Mouse (Mus musculus): Measurements from ENCODE around the gene Pafah1b3. TPM values are rescaled to one million over a fixed set of nuclear protein-coding genes. Genes with fewer than 3 reads are reported as not detected.

Pafah1b3 gene
- polyA plus RNA-seq, 2 experiments: 234 to 266 TPM

- H3K9me3 ChIP-seq (ENCODE audit: control insufficient read depth, low read length): no peaks in the 10 kb centered on the region
- no peak overlapping the region for H3K4me3 ChIP-seq (replicated peaks; ENCODE audit: low read length)
- no peak overlapping the region for H3K4me2 ChIP-seq (replicated peaks; ENCODE audit: low read depth, low read length, severe bottlenecking)
- H3K27me3 ChIP-seq (ENCODE audit: control insufficient read depth, insufficient read depth, low read length): no peaks in the 10 kb centered on the region
- H3K27ac ChIP-seq (replicated peaks; ENCODE audit: low read depth, low read length): no peak overlapping the region
- no peaks in the 10 kb centered on the region for H3K4me1 ChIP-seq (ENCODE audit: control insufficient read depth, insufficient read depth, low read length)
- ATAC-seq (ENCODE audit: low FRiP score, low read depth) (no peak), DNase-seq (ENCODE audit: low spot score) (no peak)
- H3K36me3 ChIP-seq (ENCODE audit: control insufficient read depth, insufficient read depth, low read length): peaks cover 100% of the 10 kb centered on the region
- WGBS: 94% methylated on average over 3 of the region's 3 CpGs
- no peak for TF ChIP-seq POLR2A (IDR thresholded peaks at IDR 0.05; ENCODE audit: borderline replicate concordance, extremely low read depth, insufficient read depth, insufficient read length)
- H3K9ac ChIP-seq (ENCODE audit: low read depth, low read length, severe bottlenecking): no peak overlapping the region
These were observed 7.9 kb downstream of the Pafah1b3 start for GRCm38 (mm10) chr7:25289925-25290324.

DNA sequence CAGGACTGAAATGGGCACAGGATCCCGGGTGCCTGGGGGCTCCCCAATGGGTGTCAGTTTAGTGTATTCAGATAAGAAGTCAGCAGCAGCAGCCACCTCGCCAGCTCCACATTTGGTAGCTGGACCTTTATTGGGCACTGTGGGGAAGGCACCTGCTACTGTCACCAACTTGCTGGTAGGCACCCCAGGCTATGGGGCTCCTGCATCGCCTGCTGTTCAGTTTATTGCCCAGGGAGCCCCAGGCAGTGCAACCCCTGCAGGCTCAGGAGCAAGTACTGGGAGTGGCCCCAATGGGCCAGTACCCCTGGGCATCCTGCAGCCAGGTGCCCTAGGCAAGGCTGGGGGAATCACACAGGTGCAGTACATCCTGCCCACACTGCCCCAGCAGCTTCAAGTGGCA is 9.1 kb downstream of the Pafah1b3 start:
- TF ChIP-seq POLR2A (IDR thresholded peaks at IDR 0.05; ENCODE audit: borderline replicate concordance, extremely low read depth, insufficient read depth, insufficient read length): no peak
- DNase-seq (ENCODE audit: low spot score) (no peak), ATAC-seq (ENCODE audit: low FRiP score, low read depth) (no peak)
- Histone ChIP-seq H3K27ac (replicated peaks; ENCODE audit: low read depth, low read length) (no peak overlapping the region), H3K4me2 (replicated peaks; ENCODE audit: low read depth, low read length, severe bottlenecking) (no peak overlapping the region), H3K36me3 (ENCODE audit: control insufficient read depth, insufficient read depth, low read length) (peaks cover 95% of the 10 kb centered on the region), H3K4me3 (replicated peaks; ENCODE audit: low read length) (no peak overlapping the region), H3K4me1 (ENCODE audit: control insufficient read depth, insufficient read depth, low read length) (peaks cover 8% of the 10 kb centered on the region), H3K27me3 (ENCODE audit: control insufficient read depth, insufficient read depth, low read length) (no peaks in the 10 kb centered on the region), H3K9me3 (ENCODE audit: control insufficient read depth, low read length) (no peaks in the 10 kb centered on the region), H3K9ac (ENCODE audit: low read depth, low read length, severe bottlenecking) (no peak overlapping the region)
- 89% methylated on average over 2 of the region's 3 CpGs for WGBS

DNA sequence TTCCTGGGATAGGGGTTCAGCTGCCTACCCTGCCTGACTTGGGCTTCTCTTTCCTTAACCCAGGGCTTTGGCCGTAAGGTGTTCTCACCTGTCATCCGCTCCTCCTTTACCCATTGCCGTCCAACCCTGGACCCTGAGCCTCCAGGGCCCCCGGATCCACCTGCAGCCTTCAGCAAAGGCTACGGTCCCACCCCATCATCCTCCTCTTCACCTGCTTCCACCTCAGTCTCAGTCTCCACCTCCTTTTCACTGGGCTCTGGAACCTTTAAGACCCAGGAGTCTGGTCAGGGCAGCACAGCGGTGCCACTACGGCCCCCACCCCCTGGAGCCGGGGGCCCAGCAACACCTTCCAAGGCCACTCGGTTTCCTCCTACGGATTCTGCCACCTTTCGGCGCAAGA is 9.8 kb downstream of the Pafah1b3 start:
- no peak overlapping the region for H3K4me2 ChIP-seq (replicated peaks; ENCODE audit: low read depth, low read length, severe bottlenecking)
- H3K9ac ChIP-seq (ENCODE audit: low read depth, low read length, severe bottlenecking): no peak overlapping the region
- TF ChIP-seq POLR2A (IDR thresholded peaks at IDR 0.05; ENCODE audit: borderline replicate concordance, extremely low read depth, insufficient read depth, insufficient read length): no peak
- H3K27me3 ChIP-seq (ENCODE audit: control insufficient read depth, insufficient read depth, low read length): no peaks in the 10 kb centered on the region
- H3K36me3 ChIP-seq (ENCODE audit: control insufficient read depth, insufficient read depth, low read length): peaks cover 87% of the 10 kb centered on the region
- H3K9me3 ChIP-seq (ENCODE audit: control insufficient read depth, low read length): no peaks in the 10 kb centered on the region
- ATAC-seq (ENCODE audit: low FRiP score, low read depth) (no peak), DNase-seq (ENCODE audit: low spot score) (no peak)
- no peak overlapping the region for H3K4me3 ChIP-seq (replicated peaks; ENCODE audit: low read length)
- WGBS: 96% methylated on average over 12 of the region's 12 CpGs
- H3K4me1 ChIP-seq (ENCODE audit: control insufficient read depth, insufficient read depth, low read length): peaks cover 11% of the 10 kb centered on the region
- H3K27ac ChIP-seq (replicated peaks; ENCODE audit: low read depth, low read length): no peak overlapping the region

DNA sequence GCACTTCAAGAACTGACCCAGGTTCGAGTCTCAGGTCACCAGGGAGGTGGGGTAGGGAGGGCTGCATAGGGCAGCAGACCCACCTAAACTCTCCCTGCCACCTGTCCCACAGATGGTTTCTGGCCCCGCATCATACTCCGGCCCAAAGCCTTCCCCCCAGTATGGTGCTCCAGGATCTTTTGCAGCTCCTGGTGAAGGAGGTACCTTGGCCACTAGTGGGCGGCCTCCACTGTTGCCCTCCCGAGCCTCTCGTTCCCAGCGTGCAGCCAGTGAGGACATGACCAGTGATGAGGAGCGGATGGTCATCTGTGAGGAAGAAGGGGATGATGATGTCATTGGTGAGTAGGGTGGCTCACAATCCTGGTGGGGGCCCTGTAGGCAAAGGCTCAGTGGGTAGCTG is 10.8 kb downstream of the Pafah1b3 start:
- ATAC-seq (ENCODE audit: low FRiP score, low read depth) (no peak), DNase-seq (ENCODE audit: low spot score) (no peak)
- WGBS: 82% methylated on average over 8 of the region's 8 CpGs
- H3K9me3 ChIP-seq (ENCODE audit: control insufficient read depth, low read length): no peaks in the 10 kb centered on the region
- H3K27me3 ChIP-seq (ENCODE audit: control insufficient read depth, insufficient read depth, low read length): no peaks in the 10 kb centered on the region
- no peak overlapping the region for H3K4me2 ChIP-seq (replicated peaks; ENCODE audit: low read depth, low read length, severe bottlenecking)
- H3K4me1 ChIP-seq (ENCODE audit: control insufficient read depth, insufficient read depth, low read length): peaks cover 11% of the 10 kb centered on the region
- H3K9ac ChIP-seq (ENCODE audit: low read depth, low read length, severe bottlenecking): no peak overlapping the region
- TF ChIP-seq POLR2A (IDR thresholded peaks at IDR 0.05; ENCODE audit: borderline replicate concordance, extremely low read depth, insufficient read depth, insufficient read length): no peak
- peaks cover 77% of the 10 kb centered on the region for H3K36me3 ChIP-seq (ENCODE audit: control insufficient read depth, insufficient read depth, low read length)
- no peak overlapping the region for H3K27ac ChIP-seq (replicated peaks; ENCODE audit: low read depth, low read length)
- no peak overlapping the region for H3K4me3 ChIP-seq (replicated peaks; ENCODE audit: low read length)

DNA sequence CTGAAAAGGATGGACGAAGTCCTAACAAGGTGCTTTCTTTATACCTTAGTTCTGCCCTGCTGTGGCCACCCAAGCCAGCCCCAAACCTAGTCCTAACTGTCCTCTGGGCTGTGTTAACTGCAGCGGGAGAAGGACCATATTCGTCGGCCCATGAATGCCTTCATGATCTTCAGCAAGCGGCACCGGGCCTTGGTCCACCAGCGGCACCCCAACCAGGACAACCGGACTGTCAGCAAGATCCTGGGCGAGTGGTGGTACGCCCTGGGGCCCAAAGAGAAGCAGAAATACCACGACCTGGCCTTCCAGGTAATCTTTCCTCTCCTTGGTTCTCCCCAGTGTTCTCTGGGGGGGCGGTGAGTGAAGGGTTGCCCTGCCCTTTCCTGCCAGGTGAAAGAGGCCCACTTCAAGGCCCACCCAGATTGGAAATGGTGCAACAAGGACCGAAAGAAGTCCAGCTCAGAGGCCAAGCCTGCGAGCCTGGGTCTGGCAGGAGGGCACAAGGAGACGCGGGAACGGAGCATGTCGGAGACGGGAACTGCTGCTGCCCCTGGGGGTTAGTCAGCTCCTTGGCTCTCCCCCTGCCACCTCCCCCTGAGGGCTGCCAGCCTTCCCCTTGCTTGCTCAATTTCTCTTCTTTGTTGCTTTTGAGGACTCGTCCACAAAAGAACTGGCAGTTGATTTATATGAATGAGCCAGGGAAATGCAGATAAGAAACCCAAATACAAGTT is 12.1 kb downstream of the Pafah1b3 start:
- DNase-seq (ENCODE audit: low spot score): no peak
- 89% methylated on average over 20 of the region's 20 CpGs for WGBS
- Histone ChIP-seq H3K27ac (replicated peaks; ENCODE audit: low read depth, low read length) (no peak overlapping the region), H3K27me3 (ENCODE audit: control insufficient read depth, insufficient read depth, low read length) (no peaks in the 10 kb centered on the region), H3K9ac (ENCODE audit: low read depth, low read length, severe bottlenecking) (no peak overlapping the region), H3K9me3 (ENCODE audit: control insufficient read depth, low read length) (no peaks in the 10 kb centered on the region), H3K4me2 (replicated peaks; ENCODE audit: low read depth, low read length, severe bottlenecking) (no peak overlapping the region), H3K4me1 (ENCODE audit: control insufficient read depth, insufficient read depth, low read length) (peaks cover 21% of the 10 kb centered on the region), H3K4me3 (replicated peaks; ENCODE audit: low read length) (no peak overlapping the region), H3K36me3 (ENCODE audit: control insufficient read depth, insufficient read depth, low read length) (peaks cover 64% of the 10 kb centered on the region)
- ATAC-seq (ENCODE audit: low FRiP score, low read depth): no peak
- no peak for TF ChIP-seq POLR2A (IDR thresholded peaks at IDR 0.05; ENCODE audit: borderline replicate concordance, extremely low read depth, insufficient read depth, insufficient read length)
